Mouse (Mus musculus) CH12.LX (cell line): ENCODE measurements at regions not wholly inside any gene's neighbourhood (a gene's known extent, or its start where the extent isn't known, plus 50 kb on each side); places are given as distances from the start of the nearest gene placed in this dataset.

Experiments used
- KAT2A ChIP-seq: IDR thresholded peaks from 2 replicates; pipeline ENCODE4 v1.6.1; 2012; ENCODE audit warnings: low read length, improper control_type of control experiment, inconsistent platforms; ENCODE audit not compliant: insufficient replicate concordance
- POLR2A ChIP-seq: IDR thresholded peaks from 2 replicates; pipeline ENCODE4 v1.6.1; 2011; ENCODE audit warnings: low read depth, mild to moderate bottlenecking, improper control_type of control experiment, low read length
- POLR2AphosphoS2 ChIP-seq: IDR thresholded peaks from 2 replicates; pipeline ENCODE4 v1.6.1; 2011; ENCODE audit warnings: low read depth, low read length, improper control_type of control experiment

- TF ChIP-seq POLR2A (no peak), KAT2A (no peak), POLR2AphosphoS2 (no peak)
These were observed 271.8 kb downstream of the Ddx10 start for GRCm38 (mm10) chr9:52976041-52976440.
